Mouse (Mus musculus) cortical plate, adult 2 months (tissue): ENCODE measurements around the gene Nrtn.

Experiments used
- CTCF ChIP-seq: fragments of 200-500 bp; IDR thresholded peaks from 2 replicates; pipeline ENCODE4 v1.5.1; 2011; ENCODE audit warnings: mild to moderate bottlenecking, control low read depth, low read length; ENCODE audit not compliant: insufficient read depth; ENCODE audit errors: extremely low read depth
- POLR2A ChIP-seq: fragments of 200-500 bp; IDR thresholded peaks from 2 replicates; pipeline ENCODE4 v1.6.1; 2011; ENCODE audit warnings: mild to moderate bottlenecking, low read length, control low read depth; ENCODE audit not compliant: insufficient read depth; ENCODE audit errors: extremely low read depth

DNA sequence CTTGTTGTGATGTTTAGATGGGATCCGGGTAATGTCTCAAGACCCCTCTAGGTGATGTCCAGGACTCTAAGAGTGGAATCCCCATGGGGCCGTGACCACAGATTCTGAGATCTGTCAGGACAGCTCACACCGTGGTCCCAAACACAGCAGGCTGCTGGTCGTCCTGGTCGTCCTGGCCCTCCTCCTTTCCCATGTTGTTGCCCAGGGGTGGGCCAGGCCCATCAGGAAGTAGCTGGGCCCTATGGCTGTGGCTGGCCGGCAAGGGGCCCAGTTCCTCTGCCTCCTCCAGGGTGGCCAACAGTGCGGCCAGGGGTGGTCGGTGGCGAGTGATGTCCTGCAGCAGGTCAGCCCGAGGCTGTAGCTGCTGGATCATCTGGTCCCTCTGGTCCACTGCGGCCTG is 42.0 kb downstream of the Nrtn start:
- TF ChIP-seq POLR2A (no peak), CTCF (no peak)
